Mouse (Mus musculus): ENCODE measurements around the gene Gm815.

DNA sequence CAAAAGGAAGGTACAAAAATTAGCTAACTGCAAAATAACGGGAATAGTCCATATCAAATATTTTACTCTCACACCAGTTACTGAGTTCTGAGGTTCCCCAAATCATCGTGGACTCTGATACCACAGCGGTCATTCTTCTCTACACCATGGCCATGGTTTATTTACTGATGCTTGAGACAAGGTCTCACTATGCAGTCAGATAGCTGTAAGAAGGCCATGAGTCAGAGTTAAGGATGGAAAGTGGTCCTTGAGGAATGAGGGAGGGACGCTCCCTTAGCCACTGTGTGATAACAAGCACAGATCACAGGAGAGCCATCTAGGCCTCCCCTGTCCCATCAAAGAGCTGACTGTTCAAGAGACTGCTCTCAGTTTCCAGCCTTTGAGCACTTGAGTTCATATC is 31.0 kb upstream of the Gm815 start:
- TF ChIP-seq CTCF (IDR thresholded peaks at IDR 0.05; ENCODE audit: control insufficient read depth, insufficient read depth, insufficient replicate concordance, low read depth, low read length) (no peak), POLR2A (IDR thresholded peaks at IDR 0.05; ENCODE audit: control insufficient read depth, low read depth, low read length) (no peak)

Data from testis, adult 2 months (tissue).